Mouse (Mus musculus) heart, postnatal 0 days (tissue): ENCODE measurements around the gene A730061H03Rik. TPM values are rescaled to one million over a fixed set of nuclear protein-coding genes. Genes with fewer than 3 reads are reported as not detected.

Experiments used
- ATAC-seq: fragments of 200-750 bp; cut with Nextera tagmentation; 2 replicates; pipeline ENCODE4 v1.8.0; 2017; ENCODE audit warnings: low read depth, moderate number of reproducible peaks, moderate library complexity; ENCODE audit not compliant: insufficient read depth
- DNase-seq: peaks from one replicate; pipeline ENCODE4 v3.0.0-alpha.2; 2016; ENCODE audit warnings: low spot score
- H3K27ac ChIP-seq: fragments of 300-500 bp; sonication (generic); 2 replicates; pipeline ENCODE4 v1.5.1; 2014; ENCODE audit warnings: low read depth, mild to moderate bottlenecking
- H3K27me3 ChIP-seq: fragments of 300-500 bp; sonication (generic); 2 replicates; pipeline ENCODE4 v1.6.1; 2014; ENCODE audit warnings: low read length, mixed read lengths; ENCODE audit not compliant: control insufficient read depth, insufficient read depth
- H3K36me3 ChIP-seq: fragments of 300-500 bp; sonication (generic); replicated peaks from 2 replicates; pipeline ENCODE4 v1.6.1; 2014; ENCODE audit warnings: low read length, mixed read lengths; ENCODE audit not compliant: control insufficient read depth, insufficient read depth
- H3K4me1 ChIP-seq: fragments of 300-500 bp; sonication (generic); 2 replicates; pipeline ENCODE4 v1.6.1; 2014; ENCODE audit warnings: antibody characterized with exemption; ENCODE audit not compliant: control insufficient read depth, insufficient read depth
- H3K4me2 ChIP-seq: fragments of 300-500 bp; sonication (generic); 2 replicates; pipeline ENCODE4 v1.6.1; 2014; ENCODE audit warnings: low read depth, mild to moderate bottlenecking, low read length, moderate library complexity
- H3K4me3 ChIP-seq: fragments of 300-500 bp; sonication (generic); 2 replicates; pipeline ENCODE4 v1.5.1; 2014; ENCODE audit warnings: low read depth, low read length
- H3K9ac ChIP-seq: fragments of 300-500 bp; sonication (generic); replicated peaks from 2 replicates; pipeline ENCODE4 v1.6.1; 2014; ENCODE audit warnings: low read depth, low read length, mixed read lengths
- H3K9me3 ChIP-seq: fragments of 300-500 bp; sonication (generic); replicated peaks from 2 replicates; pipeline ENCODE4 v1.6.1; 2016; ENCODE audit warnings: low read length; ENCODE audit not compliant: control insufficient read depth
- CTCF ChIP-seq: IDR thresholded peaks from 2 replicates; pipeline ENCODE4 v1.5.1; 2016; ENCODE audit warnings: antibody characterized with exemption, control low read depth, low read depth
- EP300 ChIP-seq: IDR thresholded peaks from 2 replicates; pipeline ENCODE4 v1.6.1; 2016; ENCODE audit warnings: antibody characterized with exemption, low read depth
- WGBS: fragments of 180-500 bp; shearing (Covaris S2); extraction: QIAGEN DNeasy Blood & Tissue Kit; methylation state at CpG from one replicate; pipeline ENCODE4 v1.1.7; 2014; 5-methylcytosine and 5-hydroxymethylcytosine counted together
- polyA plus RNA-seq: library from polyadenylated mRNA; unstranded; fragments of >200 nt; fragmentation: Nextera tagmentation; extraction: Ambion mirVana; gene quantifications from 2 replicates; pipeline ENCODE4 v1.2.1, GENCODE M21; 2015
- total RNA-seq: library from RNA; depleted of rRNA; stranded (reverse); fragments of >200 nt; gene quantifications from 2 replicates; pipeline ENCODE4 v1.2.3, GENCODE M21; 2014; ENCODE audit warnings: low replicate concordance

Gene A730061H03Rik
- total and polyA plus RNA-seq, 2 experiments from 2014 or later, result 1.4 to 15.5 TPM

DNA sequence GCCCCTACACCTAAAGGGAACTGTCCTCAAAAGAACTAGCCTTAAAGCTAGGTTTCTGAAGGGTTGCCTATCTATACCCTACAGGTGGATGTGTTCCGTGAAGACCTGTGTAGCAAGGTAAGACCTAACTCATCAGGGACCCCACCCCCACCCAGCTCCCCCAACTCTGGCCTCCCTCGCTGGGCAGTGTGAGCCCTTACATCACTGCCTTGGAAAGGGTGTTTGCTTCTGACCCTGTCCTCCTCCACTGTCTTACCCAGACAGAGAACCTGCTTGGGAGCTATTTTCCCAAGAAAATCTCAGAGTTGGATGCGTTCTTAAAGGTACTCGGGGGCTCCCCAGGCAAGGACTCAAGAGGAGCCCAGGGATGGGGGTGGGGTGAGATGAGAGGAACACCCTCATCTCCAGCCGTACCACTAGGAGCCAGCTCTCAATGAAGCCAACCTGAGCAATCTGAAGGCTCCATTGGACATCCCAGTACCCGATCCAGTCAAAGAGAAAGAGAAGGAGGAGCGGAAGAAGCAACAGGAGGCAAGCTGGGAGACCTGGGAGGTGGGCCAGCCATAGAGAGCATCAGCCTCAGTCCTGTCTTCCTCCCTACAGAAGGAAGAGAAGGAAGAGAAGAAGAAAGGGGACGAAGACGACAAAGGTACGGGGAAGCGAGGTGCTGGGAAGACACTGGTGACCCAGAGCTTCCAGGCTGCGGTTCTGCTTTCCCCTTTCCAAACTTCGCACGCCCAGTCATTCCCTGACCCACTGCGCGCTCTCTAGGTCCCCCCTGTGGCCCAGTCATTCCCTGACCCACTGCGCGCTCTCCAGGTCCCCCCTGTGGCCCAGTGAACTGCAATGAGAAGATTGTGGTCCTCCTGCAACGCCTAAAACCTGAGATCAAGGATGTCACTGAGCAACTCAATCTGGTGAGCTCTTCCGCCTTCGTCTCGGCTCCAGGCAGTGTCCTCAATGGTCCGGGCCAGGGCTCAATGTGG, 19.6 kb upstream of the A730061H03Rik start:
- 85% methylated on average over 23 of the region's 23 CpGs for WGBS
- Histone ChIP-seq H3K9me3 (no peaks in the 10 kb centered on the region), H3K9ac (no peak overlapping the region), H3K27ac (no peak overlapping the region), H3K4me3 (no peak overlapping the region), H3K36me3 (peaks cover 27% of the 10 kb centered on the region), H3K4me2 (no peak overlapping the region), H3K27me3 (no peaks in the 10 kb centered on the region), H3K4me1 (peaks cover 14% of the 10 kb centered on the region; the same call in 1 of the 2 replicates)
- no peak for DNase-seq
- no peak for ATAC-seq
- TF ChIP-seq EP300, result no peak
- no peak for TF ChIP-seq CTCF

DNA sequence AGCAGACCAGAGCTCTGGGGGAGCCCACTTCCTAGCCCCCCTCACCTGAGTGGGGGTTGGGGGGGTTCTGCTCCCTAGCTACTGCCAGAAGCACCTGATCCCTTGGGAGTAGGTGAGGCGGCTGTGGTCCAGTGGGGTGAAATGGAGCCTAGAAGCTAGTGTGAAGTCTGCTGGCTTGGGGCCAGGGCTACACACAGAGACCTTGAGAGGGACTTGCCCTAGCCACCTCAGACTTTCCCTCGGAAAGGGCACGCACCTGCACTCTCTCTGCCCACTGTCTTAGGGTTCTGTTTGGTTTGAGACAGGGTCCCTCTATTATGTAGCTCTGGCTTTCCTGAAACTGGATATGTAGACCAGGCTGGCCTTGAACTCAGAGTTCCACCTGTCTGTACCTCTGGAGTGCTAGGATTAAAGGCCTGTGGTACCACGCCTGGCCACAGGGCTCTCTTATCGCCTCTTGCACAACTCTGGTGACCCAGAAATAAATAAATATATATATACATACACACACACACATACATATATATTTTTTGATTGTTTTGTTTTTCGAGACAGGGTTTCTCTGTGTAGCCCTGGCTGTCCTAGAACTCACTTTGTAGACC, 18.6 kb upstream of the A730061H03Rik start:
- peak overlapping the region; percentile 90 for H3K27ac ChIP-seq
- peaks cover 20% of the 10 kb centered on the region; the same call in 1 of the 2 replicates for H3K4me1 ChIP-seq
- H3K9me3 ChIP-seq, result no peaks in the 10 kb centered on the region
- no peaks in the 10 kb centered on the region for H3K27me3 ChIP-seq
- TF ChIP-seq CTCF, result no peak
- peak overlapping the region; percentile 81 for H3K9ac ChIP-seq
- H3K4me2 ChIP-seq, result peak overlapping the region; percentile 82
- 23% methylated on average over 6 of the region's 6 CpGs for WGBS
- ATAC-seq, result peak; percentile 18
- H3K4me3 ChIP-seq, result peak overlapping the region; percentile 81
- peaks cover 27% of the 10 kb centered on the region for H3K36me3 ChIP-seq
- peak; percentile 19 for DNase-seq

DNA sequence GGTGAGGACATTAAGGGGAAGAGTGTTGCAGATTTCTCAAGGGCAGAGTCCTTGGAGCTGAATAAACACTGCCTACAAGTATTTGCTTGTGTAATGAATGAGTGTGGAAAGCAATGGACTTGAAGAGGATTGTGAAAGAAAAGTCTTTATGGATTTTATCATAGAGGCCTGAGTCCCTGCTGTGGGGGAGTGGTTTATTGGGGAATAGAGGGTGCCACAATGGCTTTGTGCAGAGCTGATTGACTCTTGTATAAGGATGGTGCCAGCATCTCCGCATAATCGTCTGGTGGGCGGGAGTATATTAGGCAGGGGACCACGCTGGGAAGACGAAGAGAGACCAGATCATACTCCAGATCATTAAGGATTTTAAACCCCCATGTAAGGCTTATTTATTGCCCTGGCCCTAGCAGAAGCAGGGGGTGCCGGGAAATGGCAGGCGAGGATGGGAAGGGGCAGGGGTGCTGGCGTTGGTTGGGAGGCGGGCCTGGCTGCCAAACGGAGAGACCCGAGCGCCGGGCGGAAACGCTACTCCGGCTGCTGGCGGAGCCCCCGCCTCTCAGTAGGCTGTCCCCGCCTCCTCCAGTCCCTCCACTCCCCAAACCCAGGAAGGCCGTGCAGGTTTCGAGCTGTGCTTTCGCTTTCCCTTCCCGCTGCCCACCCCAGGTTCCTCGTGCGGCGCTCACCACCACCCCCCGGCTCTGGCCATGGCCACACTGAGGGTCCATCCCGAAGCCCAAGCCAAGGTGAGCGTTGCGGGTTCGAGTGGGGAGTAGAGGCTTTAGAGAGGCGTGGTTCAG, 17.9 kb upstream of the A730061H03Rik start, which contains the start of gene Psme1:
Gene Psme1, plus strand, starts transcription at position 253 of the 797 bp plus-strand sequence.
- Histone ChIP-seq H3K4me2 (peak within 1 kb of the TSS; percentile 82), H3K36me3 (peaks cover 27% of the 10 kb centered on the region), H3K27ac (peak within 1 kb of the TSS; percentile 90), H3K27me3 (no peaks in the 10 kb centered on the region), H3K4me3 (peak within 1 kb of the TSS; percentile 81), H3K9ac (peak within 1 kb of the TSS; percentile 81), H3K4me1 (peaks cover 20% of the 10 kb centered on the region; the same call in 1 of the 2 replicates), H3K9me3 (no peaks in the 10 kb centered on the region)
- peak; percentile 74 for ATAC-seq
- TF ChIP-seq CTCF, result no peak
- no peak for TF ChIP-seq EP300
- WGBS, result under 1% methylated on average over 24 of the region's 32 CpGs
- DNase-seq, result peak; percentile 94

DNA sequence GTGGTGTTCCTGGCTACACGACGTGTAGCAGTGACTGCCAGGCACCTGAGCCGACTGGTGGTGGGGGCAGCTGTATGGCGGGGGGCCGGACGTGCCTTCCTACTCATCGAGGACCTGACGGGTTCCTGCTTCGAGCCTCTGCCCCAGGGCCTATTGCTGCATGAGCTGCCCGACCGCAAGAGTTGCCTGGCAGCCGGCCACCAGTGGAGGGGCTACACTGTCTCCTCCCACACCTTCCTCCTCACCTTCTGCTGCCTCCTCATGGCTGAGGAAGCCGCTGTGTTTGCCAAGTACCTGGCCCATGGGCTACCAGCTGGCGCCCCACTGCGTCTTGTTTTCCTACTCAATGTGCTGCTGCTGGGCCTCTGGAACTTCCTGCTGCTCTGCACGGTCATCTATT, 16.2 kb upstream of the A730061H03Rik start:
- DNase-seq (no peak), ATAC-seq (no peak)
- Histone ChIP-seq H3K4me1 (peaks cover 20% of the 10 kb centered on the region; the same call in 1 of the 2 replicates), H3K4me3 (peak overlapping the region; percentile 43; the same call in 1 of the 2 replicates), H3K4me2 (peak overlapping the region; percentile 56), H3K9ac (peak overlapping the region; percentile 61; the same call in 1 of the 2 replicates), H3K36me3 (peaks cover 18% of the 10 kb centered on the region), H3K27me3 (no peaks in the 10 kb centered on the region), H3K9me3 (no peaks in the 10 kb centered on the region), H3K27ac (peak overlapping the region; percentile 94)
- 52% methylated on average over 16 of the region's 16 CpGs for WGBS
- TF ChIP-seq EP300 (no peak), CTCF (no peak)

DNA sequence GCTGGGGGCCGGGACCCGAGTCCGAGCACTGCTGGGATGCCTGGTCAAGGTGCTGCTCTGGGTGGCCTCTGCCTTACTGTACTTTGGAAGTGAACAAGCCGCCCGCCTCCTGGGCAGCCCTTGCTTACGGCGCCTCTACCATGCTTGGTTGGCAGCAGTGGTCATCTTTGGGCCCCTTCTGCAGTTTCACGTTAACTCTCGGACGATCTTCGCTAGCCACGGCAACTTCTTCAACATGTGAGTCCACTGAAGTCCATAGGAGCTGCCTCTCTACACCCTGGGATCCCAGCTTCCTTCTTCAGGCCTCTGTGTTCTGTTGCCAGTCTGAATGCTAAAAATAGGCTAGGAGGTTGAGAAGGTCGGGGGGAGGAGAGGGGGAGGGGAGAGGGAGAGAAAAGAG, 15.5 kb upstream of the A730061H03Rik start:
- H3K9me3 ChIP-seq, result no peaks in the 10 kb centered on the region

More for the DNA sequence above, 15.5 kb upstream of the A730061H03Rik start:
- peak overlapping the region; percentile 61 for H3K9ac ChIP-seq
- no peaks in the 10 kb centered on the region for H3K27me3 ChIP-seq
- peaks cover 20% of the 10 kb centered on the region; the same call in 1 of the 2 replicates for H3K4me1 ChIP-seq
- peak overlapping the region; percentile 56 for H3K4me2 ChIP-seq
- ATAC-seq (peak; percentile 65), DNase-seq (peak; percentile 68)
- peak overlapping the region; percentile 43 for H3K4me3 ChIP-seq
- H3K36me3 ChIP-seq, result peaks cover 12% of the 10 kb centered on the region
- 29% methylated on average over 13 of the region's 13 CpGs for WGBS
- TF ChIP-seq CTCF, result no peak
- TF ChIP-seq EP300, result no peak
- H3K27ac ChIP-seq, result peak overlapping the region; percentile 94
